ENCODE assay signal across 10 mouse cellular contexts in genomic region chr4:141033606-141034549, GRCm38 (mm10). TPM values are rescaled to one million over a fixed set of nuclear protein-coding genes. Genes with fewer than 3 reads are reported as not detected.
A peak's percentile ranks its signal among the peaks of the same experiment; 100 is the strongest.
DNase-seq lines count a peak whose midpoint lies in the region; ATAC-seq lines count a peak whose summit lies in the region.
"Had no signal": no experiment of that assay in that cellular context is flagged by ENCODE, and none has a peak within 500 bp of the region (broad histone marks: within the 10 kb centered on the region; RNA-seq: fewer than 3 reads in every experiment).

No protein-coding gene starts in this region.

- H3K27ac ChIP-seq in kidney, embryonic 14.5 days (ENCODE audit: low read depth, low read length) = no peak overlapping the region
- H3K27ac ChIP-seq: forebrain, embryonic 10.5 days had no signal

- no peak overlapping the region for H3K4me3 ChIP-seq in kidney, embryonic 14.5 days (ENCODE audit: low read length)
- H3K4me3 ChIP-seq: forebrain, embryonic 10.5 days had no signal

- no peaks in the 10 kb centered on the region for H3K27me3 ChIP-seq in kidney, embryonic 14.5 days (ENCODE audit: control insufficient read depth, insufficient read depth, low read length)

- no peaks in the 10 kb centered on the region for H3K4me1 ChIP-seq in kidney, embryonic 14.5 days (ENCODE audit: control insufficient read depth, insufficient read depth, low read length)
- H3K4me1 ChIP-seq: forebrain, embryonic 10.5 days had no signal

- no peak for ATAC-seq in kidney, embryonic 14.5 days (ENCODE audit: low FRiP score, low TSS enrichment)
- no peak for ATAC-seq in megakaryocyte, adult 5-6 weeks (ENCODE audit: poor library complexity, severe bottlenecking)

- no peaks in the 10 kb centered on the region for H3K9me3 ChIP-seq in kidney, embryonic 14.5 days (ENCODE audit: control insufficient read depth, low read length)
- H3K9me3 ChIP-seq: forebrain, embryonic 10.5 days had no signal

- peak; percentile 87 for DNase-seq in kidney, adult 11 months
- peak; percentile 63 to 64 for DNase-seq in adrenal gland, postnatal 36 days
- peak; percentile 73 to 80 for DNase-seq in kidney, adult 8-10 months
- DNase-seq in lung, postnatal 4 days = peak; percentile 66 to 80
- no peak for DNase-seq in liver
- no peak for DNase-seq in cerebellum, adult 18-20 months

- H3K36me3 ChIP-seq in kidney, embryonic 14.5 days (ENCODE audit: control insufficient read depth, insufficient read depth, low read length) = peaks cover 82% of the 10 kb centered on the region

- WGBS in kidney, embryonic 14.5 days = 71% methylated on average over 27 of the region's 27 CpGs

- H3K4me2 ChIP-seq in kidney, embryonic 14.5 days (replicated peaks; ENCODE audit: low read depth, low read length) = no peak overlapping the region

- H3K9ac ChIP-seq in kidney, embryonic 14.5 days (ENCODE audit: low read depth, low read length) = no peak overlapping the region

RNA-seq across cellular contexts. Expression of gene Mfap2, which starts 23.7 kb away (rescaled TPM):
- 412 and 476 TPM in 2 replicates for polyA plus RNA-seq in kidney, embryonic 14.5 days (2014; fragmentation: Nextera tagmentation; extraction: Ambion mirVana)
- 10 to 100 TPM in 1 of 2 experiments, 1 to 10 TPM in 1; 8.4 to 10.5 TPM for total RNA-seq in adrenal gland, postnatal 36 days (2021)
- total RNA-seq in megakaryocyte, adult 5-6 weeks (2015) = not detected in 2 replicates
- total RNA-seq in megakaryocyte, adult 5-6 weeks (2017) = not detected in 2 replicates

RNA-seq across cellular contexts. Expression of gene Crocc, which starts 26.5 kb away (rescaled TPM):
- polyA plus RNA-seq in kidney, embryonic 14.5 days (2014; fragmentation: Nextera tagmentation; extraction: Ambion mirVana) = 10.3 and 13.2 TPM in 2 replicates
- total RNA-seq in adrenal gland, postnatal 36 days (2021) = 1 to 10 TPM; 5.5 to 5.8 TPM
- total RNA-seq in megakaryocyte, adult 5-6 weeks (2015) = 1.9 and 2.8 TPM in 2 replicates
- 8.6 and 9.1 TPM in 2 replicates for total RNA-seq in megakaryocyte, adult 5-6 weeks (2017)

RNA-seq across cellular contexts. Expression of gene Necap2, which starts 44.3 kb away (rescaled TPM):
- polyA plus RNA-seq in kidney, embryonic 14.5 days (2014; fragmentation: Nextera tagmentation; extraction: Ambion mirVana) = 64.4 and 79.8 TPM in 2 replicates
- 10 to 100 TPM; 61.4 to 61.9 TPM for total RNA-seq in adrenal gland, postnatal 36 days (2021)
- 70.2 and 72.2 TPM in 2 replicates for total RNA-seq in megakaryocyte, adult 5-6 weeks (2015)
- total RNA-seq in megakaryocyte, adult 5-6 weeks (2017) = 126 and 133 TPM in 2 replicates

RNA-seq across cellular contexts. Expression of gene Atp13a2, which starts 47.2 kb away (rescaled TPM):
- 26.5 and 39.5 TPM in 2 replicates for polyA plus RNA-seq in kidney, embryonic 14.5 days (2014; fragmentation: Nextera tagmentation; extraction: Ambion mirVana)
- total RNA-seq in adrenal gland, postnatal 36 days (2021) = 10 to 100 TPM; 33.3 to 34.2 TPM
- 25.1 and 29.7 TPM in 2 replicates for total RNA-seq in megakaryocyte, adult 5-6 weeks (2015)
- 37.2 and 43.5 TPM in 2 replicates for total RNA-seq in megakaryocyte, adult 5-6 weeks (2017)

RNA-seq across cellular contexts. Expression of gene Spata21, which starts 54.3 kb away (rescaled TPM):
- 0.27 and 0.95 TPM in 2 replicates for polyA plus RNA-seq in kidney, embryonic 14.5 days (2014; fragmentation: Nextera tagmentation; extraction: Ambion mirVana)
- not detected for total RNA-seq in adrenal gland, postnatal 36 days (2021)
- total RNA-seq in megakaryocyte, adult 5-6 weeks (2015) = not detected in 2 replicates
- total RNA-seq in megakaryocyte, adult 5-6 weeks (2017) = not detected in 2 replicates
- total RNA-seq: liver, adult 2 months had no signal
- polyA plus RNA-seq: liver, adult 2 months had no signal

Comparison
In these comparisons a context has a peak if more than half of its experiments do, and no peak if none do; other contexts are left out.
1. DNase-seq: peak in kidney, adult 11 months (single experiment), adrenal gland, postnatal 36 days (2 of 2), kidney, adult 8-10 months (2 of 2) and lung, postnatal 4 days (2 of 2); none in liver (single experiment) and cerebellum, adult 18-20 months (0 of 2).
2. RNA of gene Mfap2, which starts 23.7 kb away (total RNA-seq): 8.4 to 10.5 TPM in adrenal gland, postnatal 36 days; not detected in megakaryocyte, adult 5-6 weeks; every median in the first group is over 4 times any median in the second.